Mouse (Mus musculus) ES-E14 (cell line): ENCODE results near the gene Gprin1. TPM values are rescaled to one million over a fixed set of nuclear protein-coding genes. Genes with fewer than 3 reads are reported as not detected.
A peak's percentile ranks its signal among the peaks of the same experiment; 100 is the strongest.

Source experiments
- DNase-seq: peaks from one replicate; pipeline ENCODE4 v3.0.0-alpha.2; 2013; ENCODE audit warnings: low read depth, low spot score
- H3K27ac ChIP-seq: 2 replicates; pipeline ENCODE4 v1.5.1; 2012; ENCODE audit warnings: low read depth, mild to moderate bottlenecking, low read length, moderate library complexity, mixed read lengths; ENCODE audit not compliant: poor library complexity, insufficient read depth, severe bottlenecking
- H3K36me3 ChIP-seq: 2 replicates; pipeline ENCODE4 v1.6.1; 2012; ENCODE audit warnings: mild to moderate bottlenecking, low read length, moderate library complexity, mixed read lengths; ENCODE audit not compliant: control insufficient read depth, poor library complexity, insufficient read depth, severe bottlenecking
- H3K4me1 ChIP-seq, 2 experiments: fragments of 150-350 bp in 1 of 2; sonication (generic) in 1 of 2; 2 replicates each; pipeline ENCODE4 v1.6.1; 2012; ENCODE audit warnings: low read length in 2 of 2, mild to moderate bottlenecking in 1 of 2, mixed read lengths in 1 of 2; ENCODE audit not compliant: control insufficient read depth in 2 of 2, insufficient read depth in 2 of 2, poor library complexity in 1 of 2
- H3K4me3 ChIP-seq, 2 experiments: fragments of 150-350 bp in 1 of 2; sonication (generic) in 1 of 2; 2 replicates each; pipeline ENCODE4 v1.5.1; 2012; ENCODE audit warnings: low read length in 2 of 2, low read depth in 1 of 2, mild to moderate bottlenecking in 1 of 2, mixed read lengths in 1 of 2; ENCODE audit not compliant: insufficient read depth in 1 of 2, poor library complexity in 1 of 2, severe bottlenecking in 1 of 2
- H3K9ac ChIP-seq: 2 replicates; pipeline ENCODE4 v1.6.1; 2012; ENCODE audit warnings: low read depth, mild to moderate bottlenecking, low read length, mixed read lengths; ENCODE audit not compliant: poor library complexity, insufficient read depth, severe bottlenecking
- H3K9me3 ChIP-seq: fragments of 150-350 bp; sonication (generic); 2 replicates; pipeline ENCODE4 v1.6.1; 2012; ENCODE audit warnings: low read depth, mild to moderate bottlenecking, low read length; ENCODE audit not compliant: control insufficient read depth, insufficient read depth
- CHD2 ChIP-seq: IDR thresholded peaks from 2 replicates; pipeline ENCODE4 v1.6.1; 2014; ENCODE audit warnings: mild to moderate bottlenecking, low read depth, low read length, inconsistent platforms
- HCFC1 ChIP-seq: IDR thresholded peaks from 2 replicates; pipeline ENCODE4 v1.6.1; 2012; ENCODE audit warnings: low read length, inconsistent platforms, borderline replicate concordance; ENCODE audit not compliant: insufficient read depth
- MAFK ChIP-seq: IDR thresholded peaks from 2 replicates; pipeline ENCODE4 v1.6.1; 2014; ENCODE audit warnings: mild to moderate bottlenecking, low read depth, low read length, inconsistent platforms; ENCODE audit not compliant: insufficient read depth
- ZC3H11A ChIP-seq: IDR thresholded peaks from 2 replicates; pipeline ENCODE4 v1.6.1; 2012; ENCODE audit warnings: low read depth, mild to moderate bottlenecking, inconsistent platforms, low read length, borderline replicate concordance
- ZNF384 ChIP-seq: IDR thresholded peaks from 2 replicates; pipeline ENCODE4 v1.6.1; 2012; ENCODE audit warnings: low read depth, low read length, inconsistent platforms
- in situ Hi-C, 2 experiments: fragments of 600-800 bp; cut with MboI; formaldehyde crosslinking; loops; one replicate each; pipeline ENCODE4 v1.15.1; 2025; ENCODE audit warnings: low sequenced_read_pairs in 2 of 2, inconsistent platforms in 1 of 2; ENCODE audit not compliant: unreplicated experiment in 2 of 2
- total RNA-seq: library from RNA; depleted of rRNA; stranded (reverse); fragments of 300-350 nt; gene quantifications from 2 replicates; pipeline ENCODE4 v1.2.3, GENCODE M21; 2012

Gene Gprin1
- total RNA-seq, 1 experiment, result 0.58 TPM

DNA sequence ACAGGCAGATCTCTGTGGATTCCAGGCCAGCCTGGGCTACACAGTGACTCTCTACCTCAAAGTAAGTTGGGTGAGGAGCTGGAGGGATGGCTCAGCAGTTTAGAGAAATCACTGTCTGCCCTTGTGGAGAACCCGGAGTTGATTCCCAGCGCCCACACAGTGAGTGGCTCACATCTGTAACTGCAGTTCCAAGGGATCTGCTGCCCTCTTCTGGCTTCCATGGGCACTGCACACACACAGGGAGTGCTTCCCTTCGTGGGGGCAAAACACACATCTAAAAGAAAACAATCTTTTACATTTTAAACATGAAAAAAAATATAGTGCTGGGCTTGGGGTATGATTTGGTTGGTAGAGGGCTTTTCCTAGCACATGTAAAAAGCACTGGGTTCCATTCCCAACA is 26.5 kb downstream of the Gprin1 start:
- no peak overlapping the region for H3K4me3 ChIP-seq
- no peak overlapping the region for H3K9ac ChIP-seq
- H3K36me3 ChIP-seq, result no peaks in the 10 kb centered on the region
- no peak for DNase-seq
- no peaks in the 10 kb centered on the region for H3K4me1 ChIP-seq
- H3K9me3 ChIP-seq, result no peaks in the 10 kb centered on the region
- in situ Hi-C loops, result no loop called here
- TF ChIP-seq ZNF384 (no peak), CHD2 (no peak), HCFC1 (no peak)
- no peak overlapping the region for H3K27ac ChIP-seq

DNA sequence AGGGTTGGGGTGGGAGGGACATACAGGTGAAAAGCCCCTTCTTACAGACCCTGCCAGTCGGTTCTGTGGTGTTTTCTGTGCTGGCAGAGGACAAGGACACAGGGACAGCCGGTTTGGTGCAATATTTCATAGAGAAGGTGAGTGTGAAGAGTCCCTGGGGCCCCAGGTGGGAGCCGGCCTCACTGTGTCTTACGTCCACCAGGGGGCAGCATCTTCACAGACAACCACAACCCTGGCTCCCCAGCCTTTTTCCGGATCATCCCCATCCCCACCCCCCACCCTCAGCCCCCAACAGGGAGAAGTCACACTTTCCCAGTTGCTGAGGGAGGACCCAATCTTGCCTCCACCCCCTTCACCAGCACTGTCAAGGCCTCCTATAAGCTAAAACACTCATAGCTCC is 32.8 kb downstream of the Gprin1 start:
- in situ Hi-C loops, result no loop called here
- Histone ChIP-seq H3K9me3 (no peaks in the 10 kb centered on the region), H3K36me3 (no peaks in the 10 kb centered on the region), H3K4me3 (no peak overlapping the region), H3K4me1 (peaks cover 0 to 4% of the 10 kb centered on the region in 2 experiments; a peak in 1 of 4 replicates), H3K27ac (no peak overlapping the region), H3K9ac (no peak overlapping the region)
- peak; percentile 58 for DNase-seq
- TF ChIP-seq HCFC1 (no peak), ZC3H11A (0 out of 2 replicates have a peak, but pooled peaks have one; percentile 24)

DNA sequence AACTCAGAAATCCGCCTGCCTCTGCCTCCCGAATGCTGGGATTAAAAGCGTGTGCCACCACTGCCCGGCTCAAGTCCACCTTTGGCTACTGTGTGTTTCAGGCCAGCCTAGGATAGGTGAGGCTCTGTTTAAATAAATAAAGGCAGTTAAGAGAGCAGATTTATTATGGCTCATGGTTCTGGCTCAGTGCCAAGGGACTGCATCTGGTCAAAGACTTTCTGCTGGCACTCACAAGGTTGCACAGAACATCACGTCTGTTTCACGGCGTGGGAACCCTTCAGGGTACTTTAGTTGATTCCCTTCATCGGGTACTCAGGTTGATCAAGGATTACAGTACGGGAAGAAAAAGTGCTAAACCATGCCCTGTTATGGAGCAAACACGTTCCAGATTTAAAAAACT is 34.7 kb downstream of the Gprin1 start:
- no peak for DNase-seq
- no peak for TF ChIP-seq ZC3H11A
- TF ChIP-seq HCFC1, result no peak
- TF ChIP-seq MAFK, result no peak
- TF ChIP-seq CHD2, result no peak
- TF ChIP-seq ZNF384, result no peak
- Histone ChIP-seq H3K9me3 (no peaks in the 10 kb centered on the region), H3K4me1 (peaks cover 0 to 4% of the 10 kb centered on the region in 2 experiments; a peak in 1 of 4 replicates), H3K36me3 (no peaks in the 10 kb centered on the region), H3K4me3 (no peak overlapping the region), H3K27ac (no peak overlapping the region), H3K9ac (no peak overlapping the region)
- in situ Hi-C loops, result no loop called here

DNA sequence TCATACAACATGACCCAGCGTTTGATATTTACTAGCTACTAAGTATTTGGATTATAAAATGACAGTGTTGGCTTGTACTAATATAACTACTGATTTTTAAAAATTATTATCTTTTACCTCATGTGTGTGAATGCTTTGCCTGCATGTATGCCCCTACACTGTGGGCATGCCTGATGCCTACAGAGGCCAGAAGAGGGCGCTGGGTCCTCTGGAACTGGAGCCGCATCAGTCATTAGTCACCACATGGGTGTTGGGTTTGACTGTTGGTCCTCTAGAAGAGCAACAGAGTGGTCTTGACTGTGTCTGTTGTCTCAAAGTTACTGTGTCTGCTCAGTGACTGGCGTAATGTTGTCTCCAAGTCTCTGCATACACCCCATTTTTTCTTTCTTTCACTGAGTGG is 35.3 kb downstream of the Gprin1 start:
- no peak for DNase-seq
- Histone ChIP-seq H3K9me3 (no peaks in the 10 kb centered on the region), H3K4me3 (no peak overlapping the region), H3K36me3 (no peaks in the 10 kb centered on the region), H3K27ac (no peak overlapping the region), H3K9ac (no peak overlapping the region), H3K4me1 (peaks cover 0 to 4% of the 10 kb centered on the region in 2 experiments; a peak in 1 of 4 replicates)
- TF ChIP-seq ZC3H11A (no peak), ZNF384 (no peak), HCFC1 (no peak), CHD2 (no peak), MAFK (no peak)
- in situ Hi-C loops, result no loop called here

DNA sequence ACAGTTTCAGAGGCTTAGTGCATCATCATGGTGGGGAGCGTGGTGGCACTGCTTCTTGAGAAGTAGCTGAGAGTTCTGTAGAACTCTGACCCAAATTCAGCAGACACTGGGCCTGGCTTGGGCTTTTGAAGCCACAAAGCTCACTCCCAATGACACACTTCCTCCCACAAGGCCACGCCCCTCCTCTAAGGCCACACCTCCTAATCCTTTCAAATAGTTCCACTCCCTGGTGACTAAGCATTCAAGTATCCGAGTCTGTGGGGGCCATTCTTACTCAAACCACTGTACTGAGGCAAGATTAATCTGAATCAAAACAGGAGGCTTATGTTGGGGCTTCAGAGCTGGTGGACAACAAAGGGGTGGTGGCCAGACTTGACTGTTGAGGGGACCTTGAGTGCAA is 38.8 kb downstream of the Gprin1 start:
- Histone ChIP-seq H3K4me3 (no peak overlapping the region), H3K9ac (no peak overlapping the region), H3K27ac (no peak overlapping the region), H3K36me3 (no peaks in the 10 kb centered on the region), H3K4me1 (no peaks in the 10 kb centered on the region), H3K9me3 (no peaks in the 10 kb centered on the region)
- TF ChIP-seq ZNF384, result no peak
- no peak for TF ChIP-seq HCFC1
- no peak for TF ChIP-seq CHD2
- no peak for TF ChIP-seq MAFK
- TF ChIP-seq ZC3H11A, result no peak
- DNase-seq, result no peak
- in situ Hi-C loops, result no loop called here
